Mouse (Mus musculus) spleen, adult 2 months (tissue): ENCODE data around the gene Klhl26. TPM values are rescaled to one million over a fixed set of nuclear protein-coding genes. Genes with fewer than 3 reads are reported as not detected.

Source experiments
- DNase-seq, 2 experiments: peaks; one replicate each; pipeline versions ENCODE4 v3.0.0 to v3.0.0-alpha.2; 2012 to 2021; ENCODE audit warnings: low spot score in 2 of 2, low read depth in 1 of 2
- H3K27ac ChIP-seq: fragments of 200-500 bp; 2 replicates; pipeline ENCODE4 v1.5.1; 2012; ENCODE audit warnings: low read length, inconsistent platforms; ENCODE audit not compliant: insufficient read depth
- H3K27me3 ChIP-seq: fragments of 200-500 bp; 2 replicates; pipeline ENCODE4 v1.6.1; 2012; ENCODE audit warnings: mild to moderate bottlenecking, moderate library complexity, low read length, inconsistent platforms; ENCODE audit not compliant: control insufficient read depth, insufficient read depth
- H3K36me3 ChIP-seq: fragments of 200-500 bp; 2 replicates; pipeline ENCODE4 v1.6.1; 2012; ENCODE audit warnings: mild to moderate bottlenecking, low read length, inconsistent platforms; ENCODE audit not compliant: control insufficient read depth, insufficient read depth
- H3K4me1 ChIP-seq: fragments of 200-500 bp; 2 replicates; pipeline ENCODE4 v1.6.1; 2011; ENCODE audit warnings: inconsistent platforms; ENCODE audit not compliant: control insufficient read depth, insufficient read depth, insufficient read length
- H3K4me3 ChIP-seq: fragments of 200-500 bp; 2 replicates; pipeline ENCODE4 v1.5.1; 2011; ENCODE audit warnings: mild to moderate bottlenecking, inconsistent platforms; ENCODE audit not compliant: insufficient read depth, insufficient read length; ENCODE audit errors: extremely low read depth
- CTCF ChIP-seq: fragments of 200-500 bp; IDR thresholded peaks from 2 replicates; pipeline ENCODE4 v1.5.1; 2011; ENCODE audit warnings: mild to moderate bottlenecking, inconsistent platforms; ENCODE audit not compliant: insufficient read depth, insufficient read length, insufficient replicate concordance; ENCODE audit errors: extremely low read depth
- POLR2A ChIP-seq: fragments of 200-500 bp; IDR thresholded peaks from 2 replicates; pipeline ENCODE4 v1.6.1; 2011; ENCODE audit warnings: low read depth, low read length, inconsistent platforms
- WGBS: fragments of 180-500 bp; shearing (Covaris S2); methylation state at CpG from one replicate; pipeline ENCODE4 v1.1.7; 2018; 5-methylcytosine and 5-hydroxymethylcytosine counted together
- polyA plus RNA-seq: library from polyadenylated mRNA; depleted of rRNA; stranded (reverse); fragments of >200 nt; gene quantifications from 2 replicates; pipeline ENCODE4 v1.2.3, GENCODE M21; 2012; rRNA removed

The Klhl26 gene
- polyA plus RNA-seq, 1 experiment: 21.8 TPM

- 90% methylated on average over 7 of the region's 7 CpGs for WGBS
- no peak overlapping the region for H3K27ac ChIP-seq
- H3K4me1 ChIP-seq: no peaks in the 10 kb centered on the region
- DNase-seq: no peak
- no peak overlapping the region for H3K4me3 ChIP-seq
- peaks cover 2% of the 10 kb centered on the region; the same call in 1 of the 2 replicates for H3K36me3 ChIP-seq
- TF ChIP-seq CTCF: no peak
- TF ChIP-seq POLR2A: no peak
- no peaks in the 10 kb centered on the region for H3K27me3 ChIP-seq
Observed at GRCm38 (mm10) chr8:70405189-70405588, 71.6 kb downstream of the Klhl26 start.

- peaks cover 2% of the 10 kb centered on the region; the same call in 1 of the 2 replicates for H3K36me3 ChIP-seq
- 92% methylated on average over 3 of the region's 3 CpGs for WGBS
- no peak overlapping the region for H3K27ac ChIP-seq
Observed at GRCm38 (mm10) chr8:70404212-70404611, 72.6 kb downstream of the Klhl26 start.

More at GRCm38 (mm10) chr8:70404212-70404611, 72.6 kb downstream of the Klhl26 start:
- no peaks in the 10 kb centered on the region for H3K4me1 ChIP-seq
- no peak overlapping the region for H3K4me3 ChIP-seq
- DNase-seq: no peak
- no peaks in the 10 kb centered on the region for H3K27me3 ChIP-seq
- TF ChIP-seq CTCF (no peak), POLR2A (no peak)

Other genes with a start within 250 kb of the Klhl26 start
- gene Sugp2, start 242.7 kb downstream of the Klhl26 start, polyA plus RNA-seq: 38.3 and 40.0 TPM in 2 replicates
- gene Armc6, start 242.5 kb downstream of the Klhl26 start, polyA plus RNA-seq: 11.5 and 14.1 TPM in 2 replicates
- 28.1 and 34.7 TPM in 2 replicates for gene Homer3, start 194.1 kb downstream of the Klhl26 start, polyA plus RNA-seq
- 37.4 and 44.5 TPM in 2 replicates for gene Ddx49, start 174.5 kb downstream of the Klhl26 start, polyA plus RNA-seq
- gene Cope, start 174.4 kb downstream of the Klhl26 start, polyA plus RNA-seq: 200 and 269 TPM in 2 replicates
- 0.52 and 0.61 TPM in 2 replicates for gene Cers1, start 161.2 kb downstream of the Klhl26 start, polyA plus RNA-seq
- 0.33 and 0.40 TPM in 2 replicates for gene Gdf1, start 147.2 kb downstream of the Klhl26 start, polyA plus RNA-seq
- 38.9 and 43.2 TPM in 2 replicates for gene Upf1, start 123.7 kb downstream of the Klhl26 start, polyA plus RNA-seq
- 0.46 and 0.56 TPM in 2 replicates for gene Comp, start 103.4 kb downstream of the Klhl26 start, polyA plus RNA-seq
- gene Crtc1, start 37.4 kb downstream of the Klhl26 start, polyA plus RNA-seq: 18.9 and 22.1 TPM in 2 replicates
- gene Tmem59l, start 10.4 kb upstream of the Klhl26 start, polyA plus RNA-seq: 0.14 TPM in 1 of 2 replicates, not detected in the other
- gene Crlf1, start 16.2 kb upstream of the Klhl26 start, polyA plus RNA-seq: 3.4 and 5.4 TPM in 2 replicates
- 86.2 and 132 TPM in 2 replicates for gene Rex1bd, start 29.8 kb upstream of the Klhl26 start, polyA plus RNA-seq
- 611 and 613 TPM in 2 replicates for gene Uba52, start 33.8 kb upstream of the Klhl26 start, polyA plus RNA-seq
- 305 and 370 TPM in 2 replicates for gene Fkbp8, start 50.8 kb upstream of the Klhl26 start, polyA plus RNA-seq
- gene Kxd1, start 51.0 kb upstream of the Klhl26 start, polyA plus RNA-seq: 50.2 and 52.0 TPM in 2 replicates
- gene Ell, start 62.5 kb upstream of the Klhl26 start, polyA plus RNA-seq: 21.3 and 27.9 TPM in 2 replicates
- 136 and 189 TPM in 2 replicates for gene Isyna1, start 117.4 kb upstream of the Klhl26 start, polyA plus RNA-seq
- 168 and 256 TPM in 2 replicates for gene Ssbp4, start 131.9 kb upstream of the Klhl26 start, polyA plus RNA-seq
- gene Lrrc25, start 139.2 kb upstream of the Klhl26 start, polyA plus RNA-seq: 41.6 and 53.1 TPM in 2 replicates
- 5.2 and 6.0 TPM in 2 replicates for gene Gdf15, start 155.5 kb upstream of the Klhl26 start, polyA plus RNA-seq
- 18.2 and 22.2 TPM in 2 replicates for gene Pgpep1, start 183.4 kb upstream of the Klhl26 start, polyA plus RNA-seq
- gene Lsm4, start 196.3 kb upstream of the Klhl26 start, polyA plus RNA-seq: 109 and 137 TPM in 2 replicates
- 269 and 455 TPM in 2 replicates for gene Jund, start 222.0 kb upstream of the Klhl26 start, polyA plus RNA-seq
- gene Iqcn, start 226.5 kb upstream of the Klhl26 start, polyA plus RNA-seq: 0.08 and 0.09 TPM in 2 replicates
- gene Gm3336, start 241.6 kb upstream of the Klhl26 start, polyA plus RNA-seq: 0.65 and 0.92 TPM in 2 replicates
- gene Pde4c, start 246.8 kb upstream of the Klhl26 start, polyA plus RNA-seq: 2.8 and 3.6 TPM in 2 replicates